Mouse (Mus musculus) layer of hippocampus, postnatal 25 days (tissue): ENCODE data around the gene Pcca. TPM values are rescaled to one million over a fixed set of nuclear protein-coding genes. Genes with fewer than 3 reads are reported as not detected.

Experiments used
- DNase-seq, 2 experiments: peaks; one replicate each; pipeline ENCODE4 v3.0.0; 2022; ENCODE audit warnings: mixed read lengths in 2 of 2, low spot score in 1 of 2; ENCODE audit errors: extremely low spot score in 1 of 2
- total RNA-seq, 2 experiments: library from RNA; stranded (reverse); gene quantifications; 2 replicates each; pipeline ENCODE4 v1.2.3; 2021

Gene Pcca
- total RNA-seq = 10 to 100 TPM; 35.1 to 40.6 TPM

GRCm38 (mm10) chr14:122534017-122534924, at the start of gene Pcca:
Gene Pcca, plus strand, starts transcription at chr14:122534324.
- DNase-seq = peak; percentile 85 to 89

DNA sequence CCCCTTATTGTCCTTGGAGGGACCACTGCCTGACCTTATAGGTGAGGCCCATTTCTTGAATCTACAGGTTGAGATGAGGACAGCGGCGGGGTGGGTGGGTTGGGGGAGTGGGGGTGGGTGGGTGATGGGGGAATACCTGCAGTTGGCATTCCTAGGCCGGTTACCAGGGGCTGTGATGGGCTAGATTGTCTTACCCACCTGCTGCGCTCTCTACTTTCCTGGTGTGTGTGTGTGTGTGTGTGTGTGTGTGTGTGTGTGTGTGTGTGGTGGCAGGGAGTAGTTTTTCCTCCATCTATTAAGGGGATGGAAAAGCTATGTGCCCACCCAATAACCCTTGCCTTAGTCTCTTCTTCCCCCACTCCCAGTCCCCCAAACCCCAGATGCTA, 49.7 kb upstream of the Pcca start:
- DNase-seq = no peak

- DNase-seq = no peak
Observed at GRCm38 (mm10) chr14:122484844-122485551, 49.1 kb upstream of the Pcca start.

DNA sequence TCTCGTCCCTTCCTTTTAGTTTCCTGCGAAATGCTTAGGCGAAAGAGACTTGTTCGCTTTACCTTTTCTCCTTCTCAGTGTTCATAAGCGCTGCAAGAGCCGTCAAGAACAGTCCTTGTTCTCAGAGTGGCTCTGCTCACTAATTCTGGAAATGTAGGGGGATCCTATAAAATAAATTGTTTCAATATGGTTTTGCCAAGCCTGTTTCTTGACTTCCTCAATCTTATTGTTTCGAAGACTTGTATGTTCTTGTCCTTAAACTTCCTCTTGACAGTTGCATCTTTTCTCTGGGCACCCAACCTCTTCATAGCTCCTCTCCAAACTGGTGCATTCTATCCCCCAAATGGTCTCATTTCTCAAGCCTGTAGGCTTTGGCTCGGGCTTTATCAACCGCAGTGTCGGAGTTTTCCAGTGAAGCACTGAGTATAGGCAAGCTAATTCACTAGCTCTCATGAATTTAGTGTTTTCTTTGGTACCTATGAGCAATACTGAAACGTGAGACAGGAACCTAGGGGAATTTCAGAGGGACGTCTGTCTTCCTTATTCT, 48.4 kb upstream of the Pcca start:
- DNase-seq = no peak

DNA sequence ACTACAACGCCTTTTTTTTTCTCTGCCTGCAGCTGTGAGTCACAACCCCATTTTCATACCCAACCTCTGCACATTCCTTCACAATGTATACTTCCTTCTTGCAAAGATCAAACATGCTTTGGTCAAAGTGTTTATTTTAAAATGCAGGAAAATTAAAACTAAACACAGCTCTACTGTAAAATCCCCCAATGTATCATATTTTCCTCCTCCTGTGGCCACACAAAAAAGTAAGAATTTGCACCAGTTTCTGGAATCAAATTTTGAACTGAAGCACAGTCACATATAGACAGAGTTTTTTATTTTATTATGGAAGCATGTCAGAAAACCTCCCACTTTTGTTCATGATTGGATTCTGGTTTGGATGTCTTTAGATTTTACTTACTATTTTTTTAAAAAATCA, 47.5 kb upstream of the Pcca start:
- no peak for DNase-seq

- no peak for DNase-seq
Observed at GRCm38 (mm10) chr14:122487366-122487765, 46.8 kb upstream of the Pcca start.

DNA sequence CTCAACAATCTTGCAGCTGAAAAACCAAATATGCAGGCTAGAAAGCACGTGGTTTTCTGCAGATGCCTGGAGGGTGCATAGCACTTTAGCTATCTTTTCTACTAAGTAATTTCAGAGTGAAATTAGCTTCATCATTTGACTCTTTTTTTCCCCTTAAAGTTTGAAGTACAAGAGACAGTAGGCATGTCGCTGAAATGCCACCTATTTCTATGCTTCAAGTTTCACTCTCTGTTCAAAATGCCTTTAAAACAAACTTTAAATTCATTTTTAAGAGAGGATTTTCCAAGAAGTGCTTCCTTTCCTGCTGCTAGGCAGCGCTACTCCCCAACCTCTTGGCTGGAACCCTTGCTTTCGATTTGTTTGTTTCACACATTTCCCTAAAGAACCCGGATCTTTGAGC, 45.1 kb upstream of the Pcca start:
- no peak for DNase-seq

GRCm38 (mm10) chr14:122489686-122490414, 44.3 kb upstream of the Pcca start:
- no peak for DNase-seq

GRCm38 (mm10) chr14:122490441-122491328, 43.4 kb upstream of the Pcca start, which contains the start of gene Gm10837:
Gene Gm10837, plus strand, starts transcription at chr14:122490586.
- DNase-seq = no peak

DNA sequence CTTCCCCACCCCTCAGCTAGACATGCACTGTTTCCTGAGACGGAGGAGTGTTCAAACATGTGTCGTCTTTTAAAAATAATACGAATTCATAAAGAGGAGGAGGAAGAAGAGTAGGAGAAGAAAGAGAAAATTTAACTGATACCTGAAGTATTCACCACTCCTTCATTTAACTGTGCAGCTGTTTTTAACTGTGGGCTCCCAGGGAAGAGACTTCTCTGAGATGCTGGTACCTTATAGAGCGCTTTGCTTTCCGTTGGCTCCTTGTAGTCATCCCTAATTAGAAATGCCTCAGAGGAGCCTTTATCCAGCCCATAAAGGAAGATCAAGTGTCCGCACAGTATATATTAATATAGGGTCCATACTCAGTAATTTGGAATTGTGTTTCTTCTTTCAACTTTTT, 42.6 kb upstream of the Pcca start:
- DNase-seq = no peak

DNA sequence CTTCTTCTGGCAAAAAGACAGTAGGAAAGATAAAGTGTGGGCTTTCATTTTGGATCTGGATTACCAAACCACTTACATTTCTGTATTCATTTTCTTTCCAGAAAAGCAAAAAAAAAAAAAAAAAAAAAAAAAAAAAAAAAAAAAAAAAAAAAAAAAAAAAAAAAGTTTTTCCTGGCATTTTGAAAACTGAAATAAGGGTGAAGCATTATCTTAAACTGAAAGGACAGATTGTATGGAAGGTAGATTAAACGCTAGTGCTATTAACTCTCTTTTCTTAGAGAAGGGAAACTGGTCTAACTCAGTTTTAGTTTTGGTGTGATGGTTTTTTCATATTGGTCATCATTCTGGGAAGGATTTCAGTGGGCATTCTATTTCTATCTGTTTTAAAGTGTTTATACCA, 42.1 kb upstream of the Pcca start:
- DNase-seq = no peak

- DNase-seq = no peak
Observed at GRCm38 (mm10) chr14:122509058-122509457, 25.1 kb upstream of the Pcca start.

- DNase-seq = no peak
Observed at GRCm38 (mm10) chr14:122511519-122511918, 22.6 kb upstream of the Pcca start.

DNA sequence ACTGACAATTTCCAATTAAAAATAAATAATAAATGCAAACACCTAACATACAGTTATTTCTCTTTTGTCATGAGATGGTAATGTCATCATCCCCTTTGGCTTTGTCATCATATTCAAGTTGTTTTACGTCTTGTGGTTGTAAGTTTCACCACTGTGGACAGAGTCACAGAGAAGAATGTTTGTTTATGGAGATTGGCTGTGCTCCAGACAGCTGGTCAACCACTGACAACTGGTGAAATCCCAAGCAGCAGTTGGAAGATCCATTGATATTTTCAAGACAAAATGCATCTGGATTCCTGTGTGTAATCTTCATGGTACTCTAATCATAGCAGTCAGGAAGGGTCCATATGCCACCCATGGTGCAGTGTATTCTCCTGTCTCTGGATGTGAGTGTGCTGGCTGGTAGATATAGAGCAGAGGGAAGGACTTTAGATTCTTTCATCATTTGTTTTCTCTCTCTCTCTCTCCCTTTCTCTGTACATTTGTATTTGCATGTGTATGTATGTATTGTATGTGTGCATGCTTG, 20.6 kb upstream of the Pcca start:
- no peak for DNase-seq

- no peak for DNase-seq
Observed at GRCm38 (mm10) chr14:122528475-122528874, 5.6 kb upstream of the Pcca start.

DNA sequence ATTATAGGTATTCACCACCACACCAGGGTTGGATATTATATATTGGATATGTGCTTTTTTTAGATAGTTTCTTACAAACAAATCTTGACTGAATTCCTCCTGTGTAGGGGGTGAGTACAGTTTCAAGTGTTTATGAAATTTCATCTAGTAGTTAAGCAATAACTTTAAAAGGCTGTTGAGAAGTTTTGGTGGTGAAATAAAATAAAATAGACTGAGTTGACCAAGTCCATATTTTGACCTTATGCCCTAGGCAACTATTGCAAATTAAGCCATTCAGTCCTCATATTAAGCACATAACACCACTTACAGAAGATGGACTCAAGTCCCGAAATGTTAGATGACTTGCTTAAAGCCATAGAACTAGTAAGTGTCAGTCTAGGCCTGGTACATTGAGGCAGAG, 1.9 kb downstream of the Pcca start:
- no peak for DNase-seq

DNA sequence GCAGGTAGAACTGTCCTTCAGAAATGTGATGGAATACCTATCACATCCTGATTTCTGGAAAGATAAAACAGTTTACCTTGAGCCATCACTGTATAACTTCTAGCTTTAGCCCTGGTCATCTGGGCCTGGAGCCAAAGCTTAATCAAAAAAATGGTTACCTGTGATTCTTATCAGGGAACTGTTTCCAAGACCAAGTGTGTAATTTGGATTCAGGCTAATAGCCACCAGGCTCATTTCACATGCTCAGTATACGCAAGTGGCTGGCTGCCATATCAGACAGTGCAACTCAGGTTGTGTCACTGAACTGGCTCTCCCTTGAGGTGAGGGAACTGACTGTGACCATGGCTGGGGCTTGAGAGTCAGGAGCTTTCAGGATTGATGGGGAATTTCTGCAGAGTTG, 14.3 kb downstream of the Pcca start:
- DNase-seq = no peak

DNA sequence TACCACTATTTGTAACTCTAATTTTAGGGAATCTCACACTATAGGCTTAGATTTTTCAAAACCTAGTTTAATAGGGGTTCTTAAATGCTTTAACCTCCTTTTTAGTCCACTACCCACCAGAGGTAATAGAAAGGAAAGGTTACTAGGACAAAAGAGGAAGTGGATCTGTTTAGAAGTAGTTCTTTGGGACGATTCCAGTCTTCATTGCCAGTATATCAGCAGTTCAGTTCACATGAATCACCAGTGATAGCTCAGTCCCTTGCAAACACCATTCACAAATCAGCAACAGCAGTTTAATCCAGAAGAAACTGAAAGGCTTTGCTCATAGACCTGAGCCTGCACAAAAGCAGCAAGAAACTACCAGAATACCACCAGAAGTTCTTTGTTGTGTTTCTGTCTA, 14.8 kb downstream of the Pcca start:
- DNase-seq = no peak

DNA sequence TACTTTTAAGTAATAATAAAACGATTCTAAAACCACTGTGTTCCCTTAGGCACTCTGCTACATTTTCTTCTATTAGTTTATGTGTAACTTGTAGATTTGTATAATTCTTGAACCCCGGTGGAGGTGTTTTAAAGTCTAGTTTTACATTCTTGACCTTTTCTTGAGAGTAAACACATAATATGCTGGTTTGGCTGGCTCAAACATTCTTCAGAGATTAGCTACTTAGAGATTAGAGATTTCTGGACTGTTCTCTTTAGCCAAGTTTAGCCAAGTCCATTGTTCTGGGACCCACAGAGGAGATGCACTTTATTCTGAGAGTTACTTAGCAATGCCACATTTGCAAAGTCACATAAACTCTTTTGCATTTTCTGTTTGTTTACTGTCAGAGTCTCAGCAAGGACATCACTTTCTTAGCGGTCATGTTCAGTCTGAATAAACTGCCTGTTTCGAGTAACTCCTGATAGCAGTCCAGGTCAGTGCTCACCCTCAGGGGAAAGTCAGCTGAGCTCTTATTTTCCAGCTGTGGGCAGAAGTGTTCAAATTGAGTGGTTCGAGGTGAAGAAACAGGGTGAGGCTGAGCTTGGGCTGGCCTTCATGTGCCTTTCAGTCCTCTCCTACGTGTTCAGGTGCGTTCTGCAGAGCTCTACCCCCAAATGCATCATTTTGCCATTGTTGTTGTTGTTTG, 18.8 kb downstream of the Pcca start:
- no peak for DNase-seq
